Mouse (Mus musculus) C2C12 (cell line): ENCODE measurements around the gene B3galt5.

Experiments used
- CEBPB ChIP-seq: IDR thresholded peaks from one replicate; pipeline ENCODE4 v1.6.1; 2011; ENCODE audit warnings: low read depth, mild to moderate bottlenecking, control low read depth, moderate library complexity
- CTCF ChIP-seq: IDR thresholded peaks from one replicate; pipeline ENCODE4 v1.5.1; 2011; ENCODE audit not compliant: control insufficient read depth, insufficient read depth, insufficient read length
- FOSL1 ChIP-seq: IDR thresholded peaks from one replicate; pipeline ENCODE4 v1.8.0; 2011; ENCODE audit warnings: mild to moderate bottlenecking, low read length; ENCODE audit not compliant: poor library complexity, insufficient read depth, severe bottlenecking
- MAX ChIP-seq: IDR thresholded peaks from one replicate; pipeline ENCODE4 v1.6.1; 2011; ENCODE audit warnings: mild to moderate bottlenecking, control low read depth
- MYOD1 ChIP-seq: IDR thresholded peaks from one replicate; pipeline ENCODE4 v1.6.1; 2011; ENCODE audit warnings: low read depth; ENCODE audit not compliant: control insufficient read depth, insufficient read length
- MYOG ChIP-seq: IDR thresholded peaks from one replicate; pipeline ENCODE4 v1.6.1; 2011; ENCODE audit not compliant: control insufficient read depth, insufficient read length; ENCODE audit errors: extremely low read depth
- USF1 ChIP-seq: IDR thresholded peaks from one replicate; pipeline ENCODE4 v1.6.1; 2011; ENCODE audit warnings: low read depth, mild to moderate bottlenecking, control low read depth, moderate library complexity

GRCm38 (mm10) chr16:96231251-96231650 lies 4.3 kb upstream of the B3galt5 start:
- TF ChIP-seq CTCF (no peak), USF1 (no peak), MAX (no peak), MYOD1 (no peak), FOSL1 (no peak), MYOG (no peak), CEBPB (no peak)
